In genomic region chr11:117127931-117128548, GRCm38 (mm10) we compare ENCODE assay signal across 8 mouse cellular contexts. TPM values are rescaled to one million over a fixed set of nuclear protein-coding genes. Genes with fewer than 3 reads are reported as not detected.
A peak's percentile ranks its signal among the peaks of the same experiment; 100 is the strongest.
DNase-seq lines count a peak whose midpoint lies in the region; ATAC-seq and TF ChIP-seq lines count a peak whose summit lies in the region.

No protein-coding gene starts in this region.

- H3K4me1 ChIP-seq in heart, adult 2 months (ENCODE audit: control insufficient read depth, insufficient read depth, low read length): peaks cover 52% of the 10 kb centered on the region
- peaks cover 67% of the 10 kb centered on the region for H3K4me1 ChIP-seq in limb, embryonic 13.5 days
- H3K4me1 ChIP-seq in small intestine, adult 2 months (ENCODE audit: control insufficient read depth, insufficient read depth, insufficient read length, low read length): no peaks in the 10 kb centered on the region

- no peak for TF ChIP-seq CTCF in C2C12 (IDR thresholded peaks at IDR 0.05; ENCODE audit: control insufficient read depth, insufficient read depth, insufficient read length)
- no peak for TF ChIP-seq CTCF in heart, adult 2 months (IDR thresholded peaks at IDR 0.05)
- TF ChIP-seq CTCF in small intestine, adult 2 months (IDR thresholded peaks at IDR 0.05; ENCODE audit: extremely low read depth, insufficient read length, insufficient replicate concordance, low read depth, low read length): no peak

- no peaks in the 10 kb centered on the region for H3K9me3 ChIP-seq in limb, embryonic 13.5 days

- H3K4me2 ChIP-seq in limb, embryonic 13.5 days (replicated peaks): no peak overlapping the region

- H3K79me3 ChIP-seq in C2C12 (ENCODE audit: low read depth): peaks cover 24% of the 10 kb centered on the region

- intact Hi-C loops in heart, adult 2 months (cut with DNase I): no loop called here

- peaks cover 28% of the 10 kb centered on the region for H3K36me3 ChIP-seq in C2C12 (ENCODE audit: control insufficient read depth, insufficient read depth)
- peaks cover 22% of the 10 kb centered on the region for H3K36me3 ChIP-seq in heart, adult 2 months (ENCODE audit: control insufficient read depth, insufficient read depth, low read length)
- H3K36me3 ChIP-seq in limb, embryonic 13.5 days: peaks cover 30% of the 10 kb centered on the region
- H3K36me3 ChIP-seq in small intestine, adult 2 months (ENCODE audit: control insufficient read depth, insufficient read depth, low read length): peaks cover 13% of the 10 kb centered on the region

- H3K4me3 ChIP-seq in C2C12 (ENCODE audit: insufficient read depth, poor library complexity, severe bottlenecking): no peak overlapping the region
- 0 out of 2 replicates have a peak overlapping the region, but pooled peaks have one; percentile 2 for H3K4me3 ChIP-seq in heart, adult 2 months
- H3K4me3 ChIP-seq in limb, embryonic 13.5 days: no peak overlapping the region
- no peak overlapping the region for H3K4me3 ChIP-seq in small intestine, adult 2 months (ENCODE audit: low read depth, low read length)

- peaks cover 72% of the 10 kb centered on the region for H3K79me2 ChIP-seq in C2C12 (ENCODE audit: control insufficient read depth, insufficient read depth)
- peaks cover 9% of the 10 kb centered on the region for H3K79me2 ChIP-seq in heart, adult 2 months (replicated peaks; ENCODE audit: control insufficient read depth, insufficient read depth, low read length)

- 10% methylated on average over 12 of the region's 12 CpGs for WGBS in heart, adult 2 months
- WGBS in limb, embryonic 13.5 days: 43% methylated on average over 12 of the region's 12 CpGs
- WGBS in small intestine, adult 2 months: 66% methylated on average over 12 of the region's 12 CpGs

- no peaks in the 10 kb centered on the region for H3K27me3 ChIP-seq in C2C12 (ENCODE audit: control insufficient read depth, insufficient read depth, insufficient read length)
- H3K27me3 ChIP-seq in heart, adult 2 months (ENCODE audit: control insufficient read depth, insufficient read depth, low read length): no peaks in the 10 kb centered on the region
- H3K27me3 ChIP-seq in limb, embryonic 13.5 days: no peaks in the 10 kb centered on the region
- no peaks in the 10 kb centered on the region for H3K27me3 ChIP-seq in small intestine, adult 2 months (ENCODE audit: control insufficient read depth, insufficient read depth, low read length)

- no peak for TF ChIP-seq POLR2A in heart, adult 2 months (IDR thresholded peaks at IDR 0.05; ENCODE audit: insufficient read depth, low read depth, low read length)
- TF ChIP-seq POLR2A in small intestine, adult 2 months (IDR thresholded peaks at IDR 0.05; ENCODE audit: low read depth, low read length): no peak

- peak; percentile 63; the same call in 1 of the 2 replicates for TF ChIP-seq EP300 in heart, adult 2 months (IDR thresholded peaks at IDR 0.05; ENCODE audit: insufficient read depth, low read depth, low read length)

- H3K9ac ChIP-seq in heart, adult 2 months (ENCODE audit: low read depth, low read length): peak overlapping the region; percentile 19
- H3K9ac ChIP-seq in limb, embryonic 13.5 days: peak overlapping the region; percentile 1; the same call in 1 of the 2 replicates

- peak overlapping the region; percentile 37 for H3ac ChIP-seq in C2C12 (ENCODE audit: control insufficient read depth, insufficient read length, low read depth)

- peak overlapping the region; percentile 83 for H3K27ac ChIP-seq in heart, adult 2 months
- H3K27ac ChIP-seq in limb, embryonic 13.5 days: peak overlapping the region; percentile 72; the same call in 1 of the 2 replicates
- H3K27ac ChIP-seq in small intestine, adult 2 months (ENCODE audit: insufficient read depth, low read depth, low read length): peak overlapping the region; percentile 6; the same call in 1 of the 2 replicates

- DNase-seq in adrenal gland, postnatal 14 days: peak; percentile 69
- DNase-seq in heart, adult 2 months: peak; percentile 63 to 72
- DNase-seq in cerebellum, adult 9-10 months: no peak
- no peak for DNase-seq in urinary bladder, adult 2 months (ENCODE audit: low spot score)

- peak; percentile 16; the same call in 1 of the 2 replicates for ATAC-seq in limb, embryonic 13.5 days (ENCODE audit: low FRiP score, low read depth)
- no peak for ATAC-seq in megakaryocyte progenitor cell, adult 5-6 weeks (replicated peaks; ENCODE audit: poor library complexity)

TF ChIP-seq in C2C12, 6 proteins besides CTCF, POLR2A, EP300 and RAD21:
- TF ChIP-seq MYOD1 (IDR thresholded peaks at IDR 0.05; ENCODE audit: control insufficient read depth, insufficient read length, low read depth) (no peak), MAX (IDR thresholded peaks at IDR 0.05) (no peak), CEBPB (IDR thresholded peaks at IDR 0.05; ENCODE audit: low read depth) (no peak), MYOG (IDR thresholded peaks at IDR 0.05; ENCODE audit: control insufficient read depth, extremely low read depth, insufficient read length) (no peak), FOSL1 (IDR thresholded peaks at IDR 0.05; ENCODE audit: insufficient read depth, low read length, poor library complexity, severe bottlenecking) (no peak), USF1 (IDR thresholded peaks at IDR 0.05; ENCODE audit: low read depth) (no peak)
TF ChIP-seq in C2C12: peak in this region for 0.

RNA-seq across cellular contexts. Expression of gene Sec14l1, which starts 13.1 kb away (rescaled TPM):
- polyA plus RNA-seq in C2C12 (2012; fragmentation: generic; extraction: Trizol): 41.9 TPM
- 119 TPM in 2 replicates for total RNA-seq in adrenal gland, postnatal 14 days (2021)
- 10 to 100 TPM; 65.4 to 89.5 TPM for total RNA-seq in heart, adult 2 months (2021)
- polyA plus RNA-seq in heart, adult 2 months (2012; rRNA removed): 71.5 and 83.9 TPM in 2 replicates
- 61.2 and 65.4 TPM in 2 replicates for polyA plus RNA-seq in limb, embryonic 13.5 days (2015; fragmentation: Nextera tagmentation; extraction: Ambion mirVana)
- polyA plus RNA-seq in small intestine, adult 2 months (2012; rRNA removed): 32.6 and 49.2 TPM in 2 replicates
- 9.8 and 11.7 TPM in 2 replicates for total RNA-seq in megakaryocyte progenitor cell, adult 5-6 weeks (2015)
- total RNA-seq in megakaryocyte progenitor cell, adult 5-6 weeks (2017): 11.4 and 12.9 TPM in 2 replicates
- polyA plus RNA-seq in urinary bladder, adult 2 months (2012; rRNA removed): 65.1 and 67.2 TPM in 2 replicates

Comparison
In these comparisons a context has a peak if more than half of its experiments do, and no peak if none do; other contexts are left out.
1. DNase-seq: peak in adrenal gland, postnatal 14 days (single experiment) and heart, adult 2 months (2 of 2); none in cerebellum, adult 9-10 months (single experiment) and urinary bladder, adult 2 months (single experiment).
2. H3K27ac ChIP-seq: peak in every context shown above with its lines; median percentile 83 in heart, adult 2 months; 72 in limb, embryonic 13.5 days; 6 in small intestine, adult 2 months.